Mouse (Mus musculus) intestine, postnatal 0 days (tissue): ENCODE data around the gene Nek2. TPM values are rescaled to one million over a fixed set of nuclear protein-coding genes. Genes with fewer than 3 reads are reported as not detected.

Experiments
- ATAC-seq: fragments of 200-750 bp; cut with Nextera tagmentation; 2 replicates; pipeline ENCODE4 v1.8.0; 2017; ENCODE audit warnings: mild to moderate bottlenecking, moderate TSS enrichment, moderate library complexity
- H3K27ac ChIP-seq: fragments of 300-500 bp; sonication (generic); 2 replicates; pipeline ENCODE4 v1.5.1; 2014; ENCODE audit warnings: mild to moderate bottlenecking, low read depth, low read length, moderate library complexity
- H3K27me3 ChIP-seq: fragments of 300-500 bp; sonication (generic); replicated peaks from 2 replicates; pipeline ENCODE4 v1.6.1; 2014; ENCODE audit warnings: low read length, mixed read lengths; ENCODE audit not compliant: control insufficient read depth, insufficient read depth
- H3K36me3 ChIP-seq: fragments of 300-500 bp; sonication (generic); 2 replicates; pipeline ENCODE4 v1.6.1; 2014; ENCODE audit warnings: mild to moderate bottlenecking, moderate library complexity; ENCODE audit not compliant: control insufficient read depth, insufficient read depth
- H3K4me1 ChIP-seq: fragments of 300-500 bp; sonication (generic); replicated peaks from 2 replicates; pipeline ENCODE4 v1.6.1; 2014; ENCODE audit warnings: antibody characterized with exemption, low read length, mixed read lengths; ENCODE audit not compliant: control insufficient read depth, insufficient read depth
- H3K4me2 ChIP-seq: fragments of 300-500 bp; sonication (generic); replicated peaks from 2 replicates; pipeline ENCODE4 v1.6.1; 2014; ENCODE audit warnings: low read depth, mild to moderate bottlenecking, moderate library complexity
- H3K4me3 ChIP-seq: fragments of 300-500 bp; sonication (generic); 2 replicates; pipeline ENCODE4 v1.5.1; 2014; ENCODE audit warnings: low read depth, low read length
- H3K9ac ChIP-seq: fragments of 300-500 bp; sonication (generic); 2 replicates; pipeline ENCODE4 v1.6.1; 2014; ENCODE audit warnings: mild to moderate bottlenecking, low read depth, low read length
- H3K9me3 ChIP-seq: fragments of 300-500 bp; sonication (generic); 2 replicates; pipeline ENCODE4 v1.6.1; 2016; ENCODE audit warnings: mixed run types; ENCODE audit not compliant: control insufficient read depth
- CTCF ChIP-seq: sonication (generic); IDR thresholded peaks from 2 replicates; pipeline ENCODE4 v1.5.1; 2016; ENCODE audit warnings: low read depth, mild to moderate bottlenecking, control low read depth, antibody characterized with exemption, moderate library complexity
- WGBS: fragments of 180-500 bp; shearing (Covaris S2); extraction: QIAGEN DNeasy Blood & Tissue Kit; methylation state at CpG from one replicate; pipeline ENCODE4 v1.1.7; 2014; 5-methylcytosine and 5-hydroxymethylcytosine counted together
- polyA plus RNA-seq: library from polyadenylated mRNA; unstranded; fragments of >200 nt; fragmentation: Nextera tagmentation; extraction: Ambion mirVana; gene quantifications from 2 replicates; pipeline ENCODE4 v1.2.1, GENCODE M21; 2015

Nek2 gene
- polyA plus RNA-seq, 1 experiment from 2014 or later, result 11.9 TPM

DNA sequence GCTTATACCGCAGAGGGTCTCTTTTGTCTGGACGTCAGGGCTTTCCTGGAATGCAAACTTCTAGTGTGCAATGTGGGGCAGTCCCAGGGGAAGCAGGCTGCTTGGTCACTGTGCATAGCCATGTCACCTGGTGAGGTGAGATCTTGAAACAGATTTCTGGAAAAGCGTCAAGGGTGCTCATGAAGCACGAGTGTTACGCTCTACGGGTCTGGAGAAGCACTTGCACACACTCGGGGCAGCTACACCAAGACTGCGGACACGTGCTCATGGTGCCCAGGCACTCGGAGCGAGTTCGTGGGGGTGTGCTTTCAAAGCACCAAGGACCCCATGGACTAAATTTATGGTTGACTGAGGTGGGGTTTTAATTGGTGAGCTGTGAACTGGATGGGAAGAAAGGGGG lies 9.5 kb upstream of the Nek2 start:
- TF ChIP-seq CTCF, result no peak
- H3K9me3 ChIP-seq, result no peaks in the 10 kb centered on the region
- H3K27ac ChIP-seq, result no peak overlapping the region
- no peaks in the 10 kb centered on the region for H3K4me1 ChIP-seq
- H3K9ac ChIP-seq, result no peak overlapping the region
- H3K27me3 ChIP-seq, result no peaks in the 10 kb centered on the region
- no peak for ATAC-seq
- 89% methylated on average over 12 of the region's 12 CpGs for WGBS
- no peak overlapping the region for H3K4me3 ChIP-seq
- H3K36me3 ChIP-seq, result no peaks in the 10 kb centered on the region
- H3K4me2 ChIP-seq, result no peak overlapping the region

- H3K27ac ChIP-seq, result no peak overlapping the region
- H3K27me3 ChIP-seq, result no peaks in the 10 kb centered on the region
- H3K9ac ChIP-seq, result no peak overlapping the region
- H3K36me3 ChIP-seq, result no peaks in the 10 kb centered on the region
- H3K4me3 ChIP-seq, result no peak overlapping the region
- H3K4me1 ChIP-seq, result no peaks in the 10 kb centered on the region
- no peaks in the 10 kb centered on the region for H3K9me3 ChIP-seq
- ATAC-seq, result no peak
- TF ChIP-seq CTCF, result no peak
- 81% methylated on average over 13 of the region's 13 CpGs for WGBS
- H3K4me2 ChIP-seq, result no peak overlapping the region
These were observed 8.1 kb upstream of the Nek2 start for GRCm38 (mm10) chr1:191812949-191813691.

GRCm38 (mm10) chr1:191814240-191814639 lies 7.0 kb upstream of the Nek2 start:
- TF ChIP-seq CTCF, result no peak
- no peaks in the 10 kb centered on the region for H3K36me3 ChIP-seq
- no peak overlapping the region for H3K4me3 ChIP-seq
- no peaks in the 10 kb centered on the region for H3K4me1 ChIP-seq
- no peak overlapping the region for H3K4me2 ChIP-seq
- H3K27me3 ChIP-seq, result no peaks in the 10 kb centered on the region
- H3K27ac ChIP-seq, result no peak overlapping the region
- no peak overlapping the region for H3K9ac ChIP-seq
- no peaks in the 10 kb centered on the region for H3K9me3 ChIP-seq
- WGBS, result 75% methylated on average over 4 of the region's 4 CpGs
- no peak for ATAC-seq

DNA sequence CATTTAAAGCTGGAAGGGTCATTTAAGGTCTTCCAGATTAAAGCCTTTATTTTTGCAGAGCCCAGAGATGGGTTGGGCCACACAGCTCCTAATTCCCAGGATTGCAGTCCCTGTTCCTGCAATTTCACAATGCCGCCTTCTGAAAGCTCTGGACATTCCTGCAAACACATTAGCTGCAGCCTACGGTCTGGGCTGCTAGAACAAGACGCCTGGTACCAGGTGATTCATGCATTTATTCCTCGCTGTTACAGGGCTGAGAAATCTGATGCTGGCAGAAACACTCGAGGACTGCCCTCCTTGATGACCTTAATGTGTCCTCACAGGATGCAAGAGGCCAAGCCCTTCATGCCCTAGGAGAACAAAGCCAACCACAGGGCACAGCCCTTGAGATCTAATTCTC lies 6.3 kb upstream of the Nek2 start:
- TF ChIP-seq CTCF, result no peak
- no peak for ATAC-seq
- 65% methylated on average over 5 of the region's 5 CpGs for whole genome bisulfite sequencing
- H3K36me3 ChIP-seq, result no peaks in the 10 kb centered on the region
- H3K9me3 ChIP-seq, result no peaks in the 10 kb centered on the region
- H3K9ac ChIP-seq, result no peak overlapping the region
- no peaks in the 10 kb centered on the region for H3K27me3 ChIP-seq
- no peaks in the 10 kb centered on the region for H3K4me1 ChIP-seq
- no peak overlapping the region for H3K4me2 ChIP-seq
- no peak overlapping the region for H3K4me3 ChIP-seq
- H3K27ac ChIP-seq, result no peak overlapping the region

GRCm38 (mm10) chr1:191816596-191816995 lies 4.6 kb upstream of the Nek2 start:
- no peak for ATAC-seq
- no peak overlapping the region for H3K4me2 ChIP-seq
- H3K27me3 ChIP-seq, result no peaks in the 10 kb centered on the region
- TF ChIP-seq CTCF, result no peak
- no peaks in the 10 kb centered on the region for H3K4me1 ChIP-seq
- no peak overlapping the region for H3K4me3 ChIP-seq
- no peaks in the 10 kb centered on the region for H3K9me3 ChIP-seq
- no peak overlapping the region for H3K9ac ChIP-seq
- no peak overlapping the region for H3K27ac ChIP-seq
- WGBS, result 70% methylated on average over 3 of the region's 3 CpGs
- no peaks in the 10 kb centered on the region for H3K36me3 ChIP-seq

- Histone ChIP-seq H3K4me3 (no peak overlapping the region), H3K27me3 (no peaks in the 10 kb centered on the region), H3K9ac (no peak overlapping the region), H3K4me1 (no peaks in the 10 kb centered on the region), H3K27ac (no peak overlapping the region), H3K9me3 (no peaks in the 10 kb centered on the region), H3K4me2 (no peak overlapping the region), H3K36me3 (no peaks in the 10 kb centered on the region)
- TF ChIP-seq CTCF, result peak; percentile 99
- ATAC-seq, result peak; percentile 61
- 35% methylated on average over 19 of the region's 19 CpGs for WGBS
These were observed 3.7 kb upstream of the Nek2 start for GRCm38 (mm10) chr1:191817418-191818144.
